Mouse (Mus musculus) thymus, adult 18-20 months (tissue): ENCODE data around the gene Tekt2.

ENCODE experiments used
- DNase-seq, 2 experiments: peaks; one replicate each; pipeline ENCODE4 v3.0.0; 2022; ENCODE audit warnings: mixed read lengths in 2 of 2

Tekt2 gene

DNA sequence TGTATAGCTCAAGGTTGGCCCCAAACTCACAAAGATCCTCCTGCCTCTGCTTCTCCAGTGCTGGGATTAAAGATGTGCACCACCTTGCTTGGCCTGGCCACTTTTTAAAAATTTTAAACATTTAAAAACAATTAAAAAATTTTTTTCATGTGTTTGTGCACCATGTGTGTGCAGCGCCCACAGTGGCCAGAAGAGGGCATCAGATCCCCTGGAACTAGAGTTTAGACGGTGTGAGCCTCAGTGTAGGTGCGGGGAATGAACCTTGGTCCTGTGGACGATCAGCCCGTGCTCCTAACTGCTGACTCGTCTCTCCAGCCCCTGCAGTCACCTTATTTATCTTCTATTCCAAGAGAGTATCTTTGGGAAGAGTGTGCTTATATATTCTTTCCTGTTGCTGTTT, 19.4 kb downstream of the Tekt2 start:
- no peak for DNase-seq

DNA sequence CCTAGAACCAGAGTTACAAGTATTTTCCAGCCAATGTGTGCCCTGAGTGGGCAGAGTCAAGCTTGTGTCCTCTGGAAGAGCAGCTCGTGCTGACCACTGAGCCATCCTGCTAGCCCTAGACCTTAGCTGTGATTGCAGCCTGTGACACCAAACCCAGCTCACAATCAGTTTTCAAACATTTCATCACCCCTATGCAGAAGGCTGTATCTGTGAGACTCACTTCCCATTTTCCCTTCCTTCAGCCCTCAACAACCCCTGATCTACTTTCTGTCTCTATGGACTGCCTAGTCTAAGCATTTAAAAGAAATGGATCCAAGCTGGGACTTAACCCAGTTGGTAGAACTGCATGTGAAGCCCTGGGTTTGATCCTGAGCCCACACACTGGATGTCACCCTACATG, 20.1 kb downstream of the Tekt2 start:
- no peak for DNase-seq

DNA sequence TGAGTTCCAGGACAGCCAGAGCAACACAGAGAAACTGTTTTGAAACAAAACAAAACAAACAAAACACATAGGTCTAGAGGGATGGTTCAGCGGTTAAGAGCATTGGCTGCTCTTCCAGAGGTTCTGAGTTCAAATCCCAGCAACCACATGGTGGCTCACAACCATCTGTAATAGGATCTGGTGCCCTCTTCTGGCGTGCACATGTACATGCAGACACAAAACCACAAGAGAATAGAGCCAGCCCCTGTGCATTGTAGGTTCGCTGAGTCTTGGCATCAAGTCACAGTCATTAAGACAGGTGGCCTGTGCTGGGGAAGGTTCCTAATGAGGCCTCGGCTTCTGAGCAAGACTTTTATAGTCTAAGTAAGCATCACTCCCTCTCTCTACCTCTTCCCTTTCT, 21.6 kb downstream of the Tekt2 start:
- no peak for DNase-seq

DNA sequence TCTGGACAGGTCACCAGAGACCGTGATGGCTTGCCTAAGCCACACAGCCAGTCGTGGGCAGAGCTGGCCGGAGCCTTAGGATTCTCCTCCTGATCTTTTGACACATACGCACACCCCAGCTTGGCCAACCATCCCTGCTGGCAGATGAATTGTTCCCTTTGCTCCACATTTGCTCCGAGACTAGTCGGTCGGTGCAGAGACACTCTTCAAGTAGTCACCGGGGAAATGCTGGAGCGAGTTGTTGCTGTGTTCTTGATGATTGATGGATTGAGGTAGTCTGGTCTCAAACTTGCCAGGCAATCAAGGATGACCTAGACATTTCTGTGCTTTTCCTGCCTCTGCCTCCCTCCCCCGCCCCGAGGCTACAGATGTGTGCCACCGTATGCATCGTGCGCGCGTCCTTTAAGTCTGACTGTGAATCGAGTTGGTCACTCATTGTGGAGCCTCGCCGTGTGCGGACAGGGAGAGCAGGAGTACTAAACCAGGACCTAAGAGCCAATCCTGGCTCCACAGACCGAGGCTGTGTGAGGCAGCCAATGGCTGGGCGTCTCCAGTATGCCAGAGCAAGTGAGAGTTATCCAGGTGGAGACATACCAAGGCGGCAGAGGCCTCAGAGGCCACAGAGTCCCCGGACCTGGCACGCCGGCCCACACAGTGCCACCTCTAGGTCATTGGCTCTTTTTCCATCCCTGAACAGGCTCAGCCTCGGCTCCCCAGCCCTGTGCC, 23.7 kb downstream of the Tekt2 start:
- DNase-seq, result no peak

DNA sequence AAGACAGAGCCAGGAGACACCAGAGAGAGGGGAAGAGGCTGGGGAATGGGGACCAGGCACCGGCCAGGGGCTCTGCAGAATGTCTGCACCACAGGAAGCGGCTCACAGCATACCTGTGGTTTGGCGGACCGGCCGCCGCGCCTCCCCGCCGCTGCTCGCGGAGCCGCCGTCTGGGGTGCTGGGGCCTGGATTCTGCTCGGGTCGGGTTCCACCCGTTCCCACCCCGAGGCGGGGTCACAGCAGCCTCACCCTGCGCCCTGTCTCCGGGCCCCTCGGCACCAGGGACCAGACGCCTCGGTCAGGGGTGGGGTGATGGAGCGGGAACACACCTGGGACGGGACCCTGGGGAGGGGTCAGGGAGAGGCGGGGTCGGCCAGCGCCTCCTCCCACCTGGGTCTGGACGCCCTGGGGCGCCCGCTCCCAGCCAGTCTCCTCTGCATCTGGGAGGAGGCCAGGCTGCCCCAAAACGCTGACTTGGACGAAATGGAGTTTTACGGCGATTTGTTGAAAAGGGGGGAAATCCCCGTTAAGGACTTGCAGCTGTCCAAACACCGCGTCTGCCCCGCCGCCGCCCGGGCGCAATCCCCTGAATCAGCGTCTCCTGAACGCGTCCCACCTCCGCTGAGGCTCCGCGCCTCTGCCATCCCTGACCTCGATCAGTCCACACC, 24.4 kb downstream of the Tekt2 start:
- no peak for DNase-seq

DNA sequence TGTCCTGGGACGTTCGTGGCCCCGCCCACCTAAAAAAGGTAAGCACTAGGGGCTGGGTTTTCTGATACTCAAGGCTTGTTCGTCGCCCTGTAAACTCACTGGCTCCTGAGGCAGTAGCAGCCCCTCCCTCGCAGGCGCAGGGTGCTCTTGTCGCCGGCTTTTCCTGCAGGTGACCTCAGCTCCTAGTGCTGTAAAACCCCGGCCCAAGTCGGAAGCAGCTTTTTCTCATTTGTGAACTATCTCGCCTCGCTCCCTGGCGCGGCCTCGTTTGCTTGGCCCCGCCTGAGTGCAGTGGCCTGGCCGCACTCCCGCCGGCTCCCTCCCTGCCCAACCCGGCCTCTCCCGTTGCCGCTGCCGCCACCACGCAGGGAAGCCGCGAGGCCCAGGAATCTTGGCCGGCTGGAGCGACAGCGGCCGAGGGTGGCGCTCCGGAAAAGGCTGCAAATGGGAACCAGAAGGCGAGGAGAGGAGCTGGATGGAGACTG, 28.8 kb downstream of the Tekt2 start:
- DNase-seq, result no peak

DNA sequence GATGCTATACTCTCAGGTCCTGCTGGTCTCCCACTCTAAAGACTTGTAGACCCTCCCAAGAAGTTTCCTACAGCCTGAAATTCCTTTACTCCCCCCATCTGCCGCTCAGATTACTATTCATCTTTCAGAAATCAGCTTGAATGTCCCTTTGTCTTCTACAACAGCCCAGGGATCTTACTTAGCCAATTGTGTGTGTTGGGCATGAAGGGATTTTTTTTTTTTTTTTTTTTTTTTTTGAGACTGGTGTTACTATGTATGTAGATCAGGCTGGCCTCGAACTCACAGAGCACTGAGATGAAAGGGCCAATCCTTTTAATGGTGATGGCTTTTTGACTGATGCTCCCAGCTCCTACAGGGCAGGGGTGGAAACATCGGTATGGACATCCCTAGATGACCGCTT, 29.6 kb downstream of the Tekt2 start:
- no peak for DNase-seq

DNA sequence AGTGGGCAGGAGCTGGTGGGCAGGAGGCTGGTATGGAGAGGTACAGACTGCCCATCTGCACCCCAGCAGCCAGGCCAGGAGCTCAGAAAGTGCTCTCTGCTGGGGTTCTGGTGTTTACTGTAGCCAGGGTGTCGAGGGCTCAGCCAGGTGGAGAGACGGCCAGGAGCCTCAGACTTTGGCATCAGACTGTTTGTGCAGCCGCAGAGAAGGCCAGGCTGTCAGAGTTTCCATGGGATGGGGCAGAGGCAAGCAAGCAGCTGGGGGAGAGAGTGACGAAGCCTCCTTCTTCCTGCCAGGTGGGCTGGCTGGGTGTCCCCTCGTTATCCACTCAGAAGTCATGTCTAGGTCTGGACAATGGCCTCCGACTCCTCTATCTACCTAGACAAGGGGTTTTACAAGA, 30.3 kb downstream of the Tekt2 start:
- no peak for DNase-seq

DNA sequence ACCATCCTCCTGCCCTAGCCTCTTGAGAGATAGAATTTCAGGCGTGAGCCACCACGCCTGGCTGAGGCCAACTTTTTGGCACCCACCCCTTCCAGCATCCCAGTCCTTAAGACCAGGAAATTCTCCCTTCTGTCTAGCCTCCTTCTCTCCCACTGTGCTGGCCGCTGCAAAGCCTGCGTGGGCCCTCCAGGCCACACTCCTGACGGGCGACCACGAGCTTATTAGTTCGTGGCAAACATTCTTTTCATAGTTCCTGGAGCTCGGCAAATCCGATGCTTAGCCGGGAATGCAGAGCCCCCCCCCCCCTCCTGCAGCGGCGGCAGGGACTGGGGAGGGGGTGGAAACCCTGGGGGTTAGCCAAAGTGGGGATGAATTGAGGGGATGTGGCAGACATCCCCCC, 34.3 kb downstream of the Tekt2 start:
- no peak for DNase-seq

DNA sequence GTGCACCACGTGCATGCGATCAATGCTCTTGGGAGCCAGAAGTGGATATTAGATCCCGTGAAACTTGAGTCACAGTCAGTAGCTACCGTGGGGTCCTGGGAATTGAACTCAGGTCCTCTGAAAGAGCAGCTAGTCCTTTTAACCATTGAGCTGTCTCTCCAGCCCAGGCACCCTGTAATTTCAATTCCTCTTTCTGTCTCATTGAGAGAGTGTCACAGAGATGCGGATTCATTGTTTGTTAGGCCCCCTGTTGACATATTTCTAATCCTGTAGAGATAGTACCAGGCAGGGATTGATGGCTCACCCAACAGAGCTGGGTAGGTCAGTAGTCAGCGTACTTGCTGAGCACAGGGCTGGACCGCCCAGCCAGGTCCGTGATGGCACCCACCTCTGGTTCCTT, 35.2 kb downstream of the Tekt2 start:
- DNase-seq, result no peak

DNA sequence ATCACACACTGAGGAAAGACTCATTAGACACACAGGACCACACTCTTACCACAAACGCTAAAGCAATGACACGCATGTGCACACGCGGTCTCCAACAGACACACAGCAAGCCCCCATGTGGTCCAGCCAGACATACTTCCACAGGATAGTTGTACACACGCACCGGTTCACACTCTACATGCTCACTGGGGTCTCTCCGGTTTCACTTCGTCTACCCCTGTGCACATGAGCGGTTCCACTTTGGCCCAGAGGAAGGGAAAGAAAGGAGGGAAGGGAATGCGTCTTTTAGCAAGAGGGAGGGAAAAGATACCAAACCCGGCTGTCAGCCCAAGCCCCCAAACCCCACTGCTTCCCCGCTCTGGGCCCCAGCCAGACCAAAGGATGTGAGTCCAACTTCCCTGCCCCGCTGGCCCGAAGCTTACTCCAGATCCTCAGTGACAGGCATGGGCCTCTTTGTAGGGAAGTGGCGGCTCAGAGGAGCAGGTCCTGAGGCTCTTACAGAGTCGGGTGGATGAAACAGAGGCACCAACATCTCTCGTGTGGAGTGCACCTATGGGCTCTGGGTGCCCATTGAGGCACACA, 37.3 kb downstream of the Tekt2 start:
- no peak for DNase-seq

DNA sequence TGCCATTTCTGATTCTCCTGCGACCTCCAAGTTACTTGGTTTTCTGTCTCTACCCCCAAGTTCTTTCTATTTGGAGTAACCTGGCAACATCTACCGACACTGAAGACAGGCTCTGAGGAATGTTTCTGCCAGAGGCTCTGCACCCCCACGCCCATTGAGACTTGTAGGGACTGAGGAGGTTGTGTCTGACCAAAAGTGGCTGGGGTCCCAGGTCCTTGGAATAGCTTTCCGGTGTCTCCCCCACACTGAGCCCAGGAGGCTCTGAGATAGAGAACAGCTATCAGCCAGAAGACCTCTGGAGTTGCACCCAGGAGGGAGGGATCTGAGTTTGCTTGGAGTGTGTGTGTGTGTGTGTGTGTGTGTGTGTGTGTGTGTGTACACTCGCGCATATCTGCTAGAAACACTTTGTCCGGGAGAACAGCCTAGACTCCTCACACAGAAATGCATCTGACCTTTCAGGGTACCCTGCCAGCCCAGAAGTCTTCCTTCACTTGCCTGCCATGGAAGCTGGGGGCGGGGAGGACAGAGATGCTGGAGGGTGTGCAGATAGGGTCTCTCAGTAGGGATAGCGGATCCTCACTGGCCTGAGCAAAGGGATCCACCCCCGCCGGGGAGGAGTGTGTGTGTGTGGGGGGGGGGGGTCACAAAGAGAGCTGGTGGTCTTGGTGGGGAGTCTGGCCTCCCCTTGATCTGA, 38.0 kb downstream of the Tekt2 start:
- DNase-seq, result no peak

DNA sequence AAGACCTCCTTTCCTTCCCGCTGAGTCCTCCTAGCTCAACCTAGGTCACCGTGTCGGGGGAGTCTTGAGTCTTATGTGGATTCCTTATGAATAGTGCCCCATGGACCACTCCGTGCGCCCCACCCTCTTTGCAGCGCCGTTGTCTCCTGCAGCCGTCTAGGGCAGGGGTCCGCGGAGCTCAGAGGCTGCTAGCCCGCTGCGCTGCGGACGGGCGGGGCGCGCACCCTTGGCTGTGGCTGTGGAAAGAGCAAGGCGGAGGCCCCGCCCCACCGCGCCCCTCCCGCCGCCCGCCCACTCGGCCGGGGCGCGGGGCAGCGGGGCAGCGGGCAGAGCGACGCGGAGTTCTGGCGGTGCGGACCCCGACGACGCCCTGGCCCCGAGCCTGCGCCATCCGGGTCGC, 39.0 kb downstream of the Tekt2 start, which contains the start of gene Col8a2:
Gene Col8a2, plus strand, starts transcription at position 302 of the 400 bp plus-strand sequence.
- DNase-seq, result no peak

DNA sequence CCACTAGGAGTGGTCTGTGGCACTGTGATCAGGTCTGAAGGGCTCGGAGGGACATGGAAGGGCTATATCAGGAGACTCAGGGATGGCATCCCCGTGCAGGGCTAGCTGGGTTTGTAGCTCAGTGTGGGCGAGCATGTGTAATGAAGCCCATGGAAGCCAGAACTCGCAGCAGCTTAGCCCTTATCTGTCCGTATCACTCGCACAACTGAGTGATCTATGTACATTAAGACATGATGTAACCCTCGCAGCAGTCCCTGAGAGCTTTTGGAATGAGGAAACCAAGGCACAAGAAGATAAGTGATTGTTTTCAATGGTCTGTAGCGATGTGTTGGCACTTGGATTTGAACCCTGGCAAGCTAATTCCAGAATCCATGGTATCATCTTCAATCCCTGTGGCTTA, 41.9 kb downstream of the Tekt2 start:
- DNase-seq, result no peak

DNA sequence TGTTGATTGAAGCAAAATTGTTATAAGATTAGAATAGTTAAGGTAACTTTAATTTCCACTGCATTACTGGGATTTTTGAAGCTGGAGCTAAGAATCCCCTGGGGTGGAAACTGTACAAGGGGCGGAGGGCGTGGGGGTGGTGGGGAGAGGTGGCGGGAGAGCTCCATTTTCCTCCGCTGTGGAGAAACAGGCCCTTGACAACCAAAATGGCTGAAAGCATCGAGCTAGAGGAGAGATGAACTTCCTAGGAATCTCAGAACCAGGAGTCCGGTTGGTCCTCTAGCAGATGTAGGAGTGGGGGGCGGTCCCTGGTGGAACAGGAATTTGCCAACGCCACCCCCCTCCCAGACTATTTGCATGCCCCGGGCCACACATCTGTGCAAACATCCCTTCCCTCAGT, 43.8 kb downstream of the Tekt2 start:
- no peak for DNase-seq

DNA sequence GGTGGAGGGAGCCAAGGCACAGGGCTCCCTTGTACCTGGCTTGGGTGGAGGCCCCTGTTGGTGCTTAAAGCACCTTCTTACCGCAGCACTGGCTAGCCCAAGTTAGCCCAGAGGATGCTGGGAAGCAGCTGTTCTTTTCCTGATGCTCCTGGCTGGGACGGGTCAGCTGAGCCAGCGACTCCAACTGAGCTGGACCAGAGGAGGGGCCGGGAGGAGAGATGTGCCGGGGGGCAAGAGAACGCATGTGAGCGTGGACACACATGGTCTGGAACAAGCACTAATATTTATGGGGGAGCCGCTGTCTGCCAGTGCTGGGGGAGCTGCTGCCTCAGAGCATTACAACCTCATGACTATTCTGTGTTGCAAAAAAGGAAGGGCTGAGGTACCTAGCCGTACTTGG, 46.5 kb downstream of the Tekt2 start:
- DNase-seq, result no peak

DNA sequence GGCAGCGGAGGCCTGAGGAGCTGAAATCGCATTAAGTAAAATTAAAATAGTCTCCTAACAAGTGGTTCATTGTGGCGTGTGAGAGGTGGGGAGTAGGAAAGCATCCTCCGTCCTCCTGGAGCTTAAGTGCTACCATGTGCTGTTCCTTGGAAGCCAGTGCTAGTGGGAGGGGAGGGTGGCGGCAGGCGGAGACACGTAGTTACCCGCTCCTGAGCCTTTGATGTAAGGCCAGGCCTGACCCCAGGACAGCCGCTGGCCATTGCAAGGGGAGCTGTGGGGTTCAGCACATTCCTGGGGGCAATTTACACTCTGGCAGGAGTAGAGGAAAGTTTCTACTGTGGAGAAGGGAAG, 46.9 kb downstream of the Tekt2 start:
- DNase-seq, result no peak

DNA sequence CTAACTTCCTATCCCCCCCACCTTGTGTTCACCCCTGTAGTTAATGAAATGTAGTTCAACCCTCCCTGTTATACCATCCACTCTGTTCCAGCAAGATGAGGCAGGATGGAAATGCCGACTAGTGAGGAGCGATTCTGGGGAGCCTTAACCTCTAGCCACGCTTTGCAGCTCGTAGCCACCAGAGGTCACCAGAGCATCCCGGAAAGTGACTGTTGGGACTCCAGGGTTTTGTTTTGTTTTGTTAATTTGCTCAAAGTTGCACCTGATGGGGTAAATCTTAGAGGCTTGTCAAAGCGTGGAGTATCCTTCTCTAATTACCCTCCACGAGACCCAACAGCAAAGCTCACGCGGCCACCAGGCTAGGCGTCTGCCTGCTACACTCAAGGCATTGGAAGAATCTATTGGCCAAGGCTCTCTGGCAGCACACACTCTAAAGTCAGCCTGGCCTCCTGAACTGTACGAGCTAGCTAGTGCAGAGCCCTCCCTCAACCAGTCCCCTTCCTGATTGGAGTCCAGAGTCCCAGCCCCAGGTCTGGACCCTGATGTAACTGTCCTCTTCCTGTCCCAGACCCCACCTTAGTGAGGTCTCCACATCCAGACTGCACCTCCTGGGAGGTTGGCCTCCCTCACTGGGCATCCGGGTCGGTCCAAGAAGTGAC, 47.5 kb downstream of the Tekt2 start:
- no peak for DNase-seq

DNA sequence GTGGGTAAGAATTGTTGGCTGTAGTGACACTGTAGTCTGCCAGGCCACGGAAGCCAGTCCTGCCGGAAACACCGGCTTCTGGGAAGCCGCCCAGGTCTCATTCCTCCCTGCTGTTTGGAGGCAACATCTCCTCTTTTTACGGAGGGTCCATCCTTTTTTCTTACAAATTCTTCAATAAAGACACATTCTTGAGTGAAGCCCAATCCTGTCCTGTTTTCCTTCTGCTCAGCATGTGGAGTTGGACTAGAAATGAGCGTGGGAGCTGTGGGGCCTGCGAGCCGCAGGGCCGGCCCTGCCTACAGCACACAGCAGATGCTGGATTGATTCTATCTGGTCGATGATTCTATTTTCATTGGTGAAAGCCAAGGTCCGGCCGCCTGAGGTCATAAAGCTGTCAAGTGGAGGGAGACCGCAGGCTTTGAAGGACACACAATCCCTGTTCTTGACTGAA, 49.8 kb downstream of the Tekt2 start:
- no peak for DNase-seq

DNA sequence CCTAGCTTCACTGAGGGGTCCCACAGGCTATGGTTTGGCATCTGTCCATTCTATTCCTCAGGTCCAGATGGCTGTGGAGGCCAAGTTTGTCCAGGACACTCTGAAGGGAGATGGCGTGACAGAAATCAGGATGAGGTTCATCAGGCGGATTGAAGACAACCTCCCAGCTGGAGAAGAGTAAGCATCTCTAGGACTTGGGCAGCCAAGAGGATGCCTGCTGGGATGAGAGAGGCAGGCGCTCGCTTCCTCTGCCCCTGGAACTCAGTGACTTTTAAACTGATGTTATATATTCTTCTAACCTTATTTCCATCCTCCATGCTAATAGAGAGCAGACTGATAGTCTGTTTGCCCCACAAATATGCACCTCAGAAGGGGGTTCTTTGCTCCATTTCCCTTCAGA, 50.4 kb downstream of the Tekt2 start:
- DNase-seq, result no peak

DNA sequence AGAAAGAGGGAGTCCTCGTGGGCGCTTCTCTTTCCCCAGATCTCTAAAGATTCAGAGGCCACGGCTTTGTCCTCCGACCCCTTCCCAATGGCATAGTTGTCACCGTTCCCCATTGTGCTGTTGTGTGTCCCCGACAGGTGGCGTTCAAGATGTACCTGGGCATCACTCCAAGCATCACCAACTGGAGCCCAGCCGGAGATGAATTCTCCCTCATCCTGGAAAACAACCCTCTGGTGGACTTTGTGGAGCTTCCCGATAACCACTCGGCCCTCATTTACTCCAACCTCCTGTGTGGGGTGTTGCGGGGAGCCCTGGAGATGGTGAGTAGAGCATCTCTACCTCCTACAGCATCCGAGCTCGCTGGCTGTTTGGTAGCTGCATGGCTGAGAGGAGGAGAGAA, 51.7 kb downstream of the Tekt2 start:
- no peak for DNase-seq
